Comparison of ENCODE assay signal across 29 mouse cellular contexts in genomic region chr13:44678121-44678520, GRCm38 (mm10).
"Had no signal": no experiment of that assay in that cellular context is flagged by ENCODE, and none has a peak within 500 bp of the region (broad histone marks: within the 10 kb centered on the region; RNA-seq: fewer than 3 reads in every experiment).

No protein-coding gene starts in this region.

- H3K4me2 ChIP-seq: heart, embryonic 11.5 days; heart, embryonic 13.5 days; heart, embryonic 15.5 days; hindbrain, embryonic 13.5 days; hindbrain, embryonic 15.5 days; kidney, embryonic 15.5 days; limb, embryonic 12.5 days; liver, embryonic 11.5 days had no signal

- H3K9me3 ChIP-seq: heart, embryonic 13.5 days; heart, embryonic 15.5 days; hindbrain, embryonic 13.5 days; hindbrain, embryonic 15.5 days; kidney, embryonic 15.5 days; limb, embryonic 10.5 days; limb, embryonic 12.5 days had no signal

- DNase-seq: gastrocnemius, adult 2 months; gastrocnemius, postnatal 10 days; gastrocnemius, postnatal 36 days; heart, adult 11 months; heart, adult 2 months; heart, postnatal 14 days; heart, postnatal 36 days; kidney, adult 11 months; kidney, adult 2 months; kidney, adult 9 months; kidney, postnatal 14 days; kidney, postnatal 36 days; layer of hippocampus, adult 9-11 months; layer of hippocampus, postnatal 36 days; liver had no signal

- H3K9ac ChIP-seq: heart, embryonic 13.5 days; heart, embryonic 15.5 days; hindbrain, embryonic 13.5 days; hindbrain, embryonic 15.5 days; kidney, embryonic 15.5 days; limb, embryonic 12.5 days; liver, embryonic 14.5 days had no signal

- H3K36me3 ChIP-seq: heart, embryonic 13.5 days; heart, embryonic 15.5 days; hindbrain, embryonic 13.5 days; hindbrain, embryonic 15.5 days; kidney, embryonic 15.5 days; limb, embryonic 10.5 days; limb, embryonic 12.5 days had no signal

- ATAC-seq: hindbrain, postnatal 0 days; intestine, embryonic 16.5 days had no signal

- H3K4me3 ChIP-seq: gastrocnemius, adult 2 months; heart, adult 2 months; heart, embryonic 13.5 days; heart, embryonic 15.5 days; hindbrain, embryonic 13.5 days; hindbrain, embryonic 15.5 days; kidney, embryonic 15.5 days; left cerebral cortex, adult 2 months; limb, embryonic 10.5 days; limb, embryonic 12.5 days had no signal

- H3K27ac ChIP-seq: gastrocnemius, adult 2 months; heart, adult 2 months; heart, embryonic 13.5 days; heart, embryonic 15.5 days; hindbrain, embryonic 13.5 days; hindbrain, embryonic 15.5 days; hindbrain, postnatal 0 days; kidney, embryonic 15.5 days; kidney, postnatal 0 days; left cerebral cortex, adult 2 months; limb, embryonic 10.5 days; limb, embryonic 12.5 days; liver, embryonic 14.5 days had no signal
